Mouse (Mus musculus) midbrain, embryonic 11.5 days (tissue): ENCODE data around the gene Acot7. TPM values are rescaled to one million over a fixed set of nuclear protein-coding genes. Genes with fewer than 3 reads are reported as not detected.
A peak's percentile ranks its signal among the peaks of the same experiment; 100 is the strongest.

Experiments used
- ATAC-seq: fragments of 200-750 bp; cut with Nextera tagmentation; 2 replicates; pipeline ENCODE4 v1.8.0; 2017; ENCODE audit warnings: moderate TSS enrichment, moderate library complexity; ENCODE audit not compliant: low FRiP score
- DNase-seq: peaks from one replicate; pipeline ENCODE4 v3.0.0; 2015; ENCODE audit warnings: low spot score; ENCODE audit errors: missing footprints
- H3K27ac ChIP-seq: fragments of 300-500 bp; sonication (generic); 2 replicates; pipeline ENCODE4 v1.5.1; 2014; ENCODE audit warnings: low read depth, low read length
- H3K27me3 ChIP-seq: fragments of 300-500 bp; sonication (generic); 2 replicates; pipeline ENCODE4 v1.6.1; 2014; ENCODE audit warnings: mild to moderate bottlenecking, low read length, moderate library complexity, mixed read lengths; ENCODE audit not compliant: control insufficient read depth, insufficient read depth
- H3K36me3 ChIP-seq: fragments of 300-500 bp; sonication (generic); 2 replicates; pipeline ENCODE4 v1.6.1; 2014; ENCODE audit warnings: mild to moderate bottlenecking, low read length, moderate library complexity, mixed read lengths; ENCODE audit not compliant: control insufficient read depth, insufficient read depth
- H3K4me1 ChIP-seq: fragments of 300-500 bp; sonication (generic); 2 replicates; pipeline ENCODE4 v1.6.1; 2014; ENCODE audit warnings: low read length; ENCODE audit not compliant: control insufficient read depth, insufficient read depth
- H3K4me2 ChIP-seq: fragments of 300-500 bp; sonication (generic); 2 replicates; pipeline ENCODE4 v1.6.1; 2014; ENCODE audit warnings: mild to moderate bottlenecking, moderate library complexity
- H3K4me3 ChIP-seq: fragments of 300-500 bp; sonication (generic); 2 replicates; pipeline ENCODE4 v1.5.1; 2014; ENCODE audit warnings: low read depth, low read length
- H3K9ac ChIP-seq: fragments of 300-500 bp; sonication (generic); 2 replicates; pipeline ENCODE4 v1.6.1; 2014; ENCODE audit warnings: low read length
- H3K9me3 ChIP-seq: fragments of 300-500 bp; sonication (generic); 2 replicates; pipeline ENCODE4 v1.6.1; 2016; ENCODE audit warnings: low read length; ENCODE audit not compliant: control insufficient read depth
- WGBS: fragments of 180-500 bp; shearing (Covaris S2); extraction: QIAGEN DNeasy Blood & Tissue Kit; methylation state at CpG from one replicate; pipeline ENCODE4 v1.1.7; 2014; 5-methylcytosine and 5-hydroxymethylcytosine counted together
- polyA plus RNA-seq: library from polyadenylated mRNA; unstranded; fragments of >200 nt; fragmentation: Nextera tagmentation; extraction: Ambion mirVana; gene quantifications from 2 replicates; pipeline ENCODE4 v1.2.1, GENCODE M21; 2014

Gene Acot7
- polyA plus RNA-seq, 1 experiment from 2014 or later: 93.5 TPM

- no peak overlapping the region for H3K9ac ChIP-seq
- no peak overlapping the region for H3K4me2 ChIP-seq
- no peaks in the 10 kb centered on the region; the same call in 1 of the 2 replicates for H3K36me3 ChIP-seq
- H3K27me3 ChIP-seq: no peaks in the 10 kb centered on the region
- no peak overlapping the region for H3K27ac ChIP-seq
- no peak for DNase-seq
- no peak for ATAC-seq
- H3K4me3 ChIP-seq: no peak overlapping the region
- H3K4me1 ChIP-seq: peaks cover 5% of the 10 kb centered on the region
- no peaks in the 10 kb centered on the region for H3K9me3 ChIP-seq
- WGBS: 76% methylated on average over 5 of the region's 5 CpGs
Observed at GRCm38 (mm10) chr4:152265791-152266190, 87.9 kb downstream of the Acot7 start.

GRCm38 (mm10) chr4:152266236-152266895 lies 88.4 kb downstream of the Acot7 start:
- 71% methylated on average over 10 of the region's 10 CpGs for WGBS
- no peak for DNase-seq
- no peak overlapping the region for H3K27ac ChIP-seq

GRCm38 (mm10) chr4:152267748-152268369 lies 89.9 kb downstream of the Acot7 start:
- peaks cover 5% of the 10 kb centered on the region for H3K4me1 ChIP-seq
- H3K9me3 ChIP-seq: no peaks in the 10 kb centered on the region
- H3K4me2 ChIP-seq: no peak overlapping the region
- no peaks in the 10 kb centered on the region for H3K36me3 ChIP-seq
- DNase-seq (no peak), ATAC-seq (no peak)
- H3K4me3 ChIP-seq: no peak overlapping the region
- no peak overlapping the region for H3K27ac ChIP-seq
- no peak overlapping the region for H3K9ac ChIP-seq
- WGBS: 81% methylated on average over 13 of the region's 13 CpGs
- H3K27me3 ChIP-seq: 0 out of 2 replicates have a peak, but pooled peaks cover under 1% of the 10 kb centered on the region

More at GRCm38 (mm10) chr4:152266236-152266895, 88.4 kb downstream of the Acot7 start:
- peaks cover 5% of the 10 kb centered on the region for H3K4me1 ChIP-seq
- H3K4me2 ChIP-seq: no peak overlapping the region
- H3K4me3 ChIP-seq: no peak overlapping the region
- H3K27me3 ChIP-seq: no peaks in the 10 kb centered on the region
- H3K9me3 ChIP-seq: no peaks in the 10 kb centered on the region
- H3K36me3 ChIP-seq: no peaks in the 10 kb centered on the region
- ATAC-seq: no peak
- H3K9ac ChIP-seq: no peak overlapping the region

- ATAC-seq: no peak
- Histone ChIP-seq H3K4me3 (no peak overlapping the region), H3K36me3 (no peaks in the 10 kb centered on the region), H3K27ac (no peak overlapping the region), H3K9ac (no peak overlapping the region), H3K4me1 (peaks cover 15% of the 10 kb centered on the region), H3K4me2 (no peak overlapping the region), H3K27me3 (peaks cover 12% of the 10 kb centered on the region), H3K9me3 (no peaks in the 10 kb centered on the region)
- no peak for DNase-seq
- WGBS: 88% methylated on average over 13 of the region's 13 CpGs
Observed at GRCm38 (mm10) chr4:152269967-152270366, 92.0 kb downstream of the Acot7 start.

GRCm38 (mm10) chr4:152270599-152270998 lies 92.7 kb downstream of the Acot7 start:
- Histone ChIP-seq H3K4me3 (no peak overlapping the region), H3K9me3 (no peaks in the 10 kb centered on the region), H3K27ac (no peak overlapping the region), H3K4me1 (peaks cover 15% of the 10 kb centered on the region), H3K9ac (no peak overlapping the region), H3K4me2 (no peak overlapping the region), H3K36me3 (no peaks in the 10 kb centered on the region), H3K27me3 (peaks cover 18% of the 10 kb centered on the region)
- no peak for ATAC-seq
- WGBS: 80% methylated on average over 9 of the region's 9 CpGs
- DNase-seq: no peak

GRCm38 (mm10) chr4:152271334-152271733 lies 93.4 kb downstream of the Acot7 start:
- H3K4me2 ChIP-seq: no peak overlapping the region
- no peak overlapping the region for H3K27ac ChIP-seq
- no peak overlapping the region for H3K9ac ChIP-seq
- DNase-seq: no peak
- H3K36me3 ChIP-seq: no peaks in the 10 kb centered on the region
- no peak overlapping the region for H3K4me3 ChIP-seq
- H3K4me1 ChIP-seq: peaks cover 15% of the 10 kb centered on the region
- WGBS: 88% methylated on average over 11 of the region's 11 CpGs
- no peaks in the 10 kb centered on the region for H3K9me3 ChIP-seq
- ATAC-seq: no peak
- H3K27me3 ChIP-seq: peaks cover 23% of the 10 kb centered on the region

- peaks cover 15% of the 10 kb centered on the region for H3K4me1 ChIP-seq
- ATAC-seq: no peak
- no peaks in the 10 kb centered on the region for H3K36me3 ChIP-seq
- 61% methylated on average over 7 of the region's 7 CpGs for WGBS
- no peak overlapping the region for H3K27ac ChIP-seq
- no peak overlapping the region for H3K4me2 ChIP-seq
- H3K4me3 ChIP-seq: no peak overlapping the region
- no peaks in the 10 kb centered on the region for H3K9me3 ChIP-seq
- peaks cover 26% of the 10 kb centered on the region for H3K27me3 ChIP-seq
- H3K9ac ChIP-seq: no peak overlapping the region
- DNase-seq: peak; percentile 73
Observed at GRCm38 (mm10) chr4:152272006-152272405, 94.1 kb downstream of the Acot7 start.

- 31% methylated on average over 9 of the region's 9 CpGs for WGBS
- H3K4me1 ChIP-seq: peaks cover 15% of the 10 kb centered on the region
- H3K4me3 ChIP-seq: no peak overlapping the region
- no peak overlapping the region for H3K4me2 ChIP-seq
- H3K36me3 ChIP-seq: no peaks in the 10 kb centered on the region
- ATAC-seq (peak; percentile 1; the same call in 1 of the 2 replicates), DNase-seq (peak; percentile 90)
- no peak overlapping the region for H3K9ac ChIP-seq
- H3K27ac ChIP-seq: no peak overlapping the region; the same call in 1 of the 2 replicates
- H3K27me3 ChIP-seq: peaks cover 26% of the 10 kb centered on the region
- no peaks in the 10 kb centered on the region for H3K9me3 ChIP-seq
Observed at GRCm38 (mm10) chr4:152272449-152273049, 94.6 kb downstream of the Acot7 start.

- peak; percentile 17; the same call in 1 of the 2 replicates for ATAC-seq
- no peak for DNase-seq
- Histone ChIP-seq H3K9ac (no peak overlapping the region; the same call in 1 of the 2 replicates), H3K9me3 (no peaks in the 10 kb centered on the region), H3K4me2 (peak overlapping the region; percentile 97; the same call in 1 of the 2 replicates), H3K4me1 (peaks cover 15% of the 10 kb centered on the region), H3K36me3 (no peaks in the 10 kb centered on the region), H3K27ac (peak overlapping the region; percentile 55), H3K4me3 (no peak overlapping the region), H3K27me3 (peaks cover 26% of the 10 kb centered on the region)
- 19% methylated on average over 3 of the region's 3 CpGs for WGBS
Observed at GRCm38 (mm10) chr4:152273191-152273590, 95.3 kb downstream of the Acot7 start.
